Mouse (Mus musculus): ENCODE results near the gene Adcy1. TPM values are rescaled to one million over a fixed set of nuclear protein-coding genes. Genes with fewer than 3 reads are reported as not detected.

Adcy1 gene
- polyA plus RNA-seq (2012): not detected in 2 replicates

DNA sequence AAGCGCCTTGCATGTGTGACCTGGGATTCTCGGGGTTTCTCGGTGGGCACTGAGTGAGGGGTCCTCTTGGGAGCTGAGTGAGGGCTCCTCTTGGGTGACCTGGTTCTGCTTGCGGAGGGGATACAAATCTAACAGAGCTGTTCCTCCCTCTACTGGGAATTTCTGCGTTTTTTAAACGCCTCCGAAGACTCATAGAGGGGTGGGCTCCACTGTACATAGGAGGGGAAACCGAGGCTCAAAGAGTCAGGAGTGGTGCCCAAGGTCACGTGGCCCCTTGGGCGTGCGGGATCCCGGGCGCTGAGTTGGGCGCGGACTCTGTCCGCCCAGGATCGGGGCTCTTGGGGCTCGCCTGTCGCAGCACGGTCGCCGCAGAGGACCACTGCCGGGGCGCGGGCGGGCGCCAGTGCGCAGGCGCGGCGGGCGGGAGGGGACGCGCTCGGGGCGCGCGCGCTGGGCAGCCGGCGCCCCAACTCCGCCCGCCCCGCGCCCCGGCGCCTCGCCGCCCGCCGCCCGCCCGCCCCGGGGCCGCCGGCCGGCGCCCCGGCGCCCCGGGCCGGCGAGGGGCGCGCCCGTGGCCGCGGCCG is at the start of gene Adcy1:
Gene Adcy1 (plus strand): TSS at position 489 of the 584 bp plus-strand sequence.
- no peak for TF ChIP-seq GATA1 (IDR thresholded peaks at IDR 0.05; ENCODE audit: low read length)

DNA sequence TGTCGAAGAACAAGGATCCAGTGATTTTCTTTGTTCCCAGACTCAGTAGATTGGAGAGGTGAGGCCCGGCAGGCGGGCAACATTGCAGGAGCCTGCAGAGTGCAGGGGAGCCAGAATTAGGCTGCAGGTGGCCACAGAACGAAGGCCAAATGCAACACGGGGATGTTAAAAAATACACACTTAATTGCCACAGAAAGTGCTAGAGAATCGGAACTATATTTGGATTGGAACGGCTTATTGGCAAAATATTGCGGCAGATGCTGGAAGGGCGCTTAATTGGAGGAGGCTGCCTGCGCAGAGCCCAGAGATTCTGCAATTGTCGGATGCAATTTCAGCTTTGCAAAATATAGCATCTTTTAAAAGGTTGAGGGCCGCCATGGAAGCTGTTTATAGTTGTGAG is 46.4 kb upstream of the Adcy1 start:
- TF ChIP-seq GATA1 (IDR thresholded peaks at IDR 0.05; ENCODE audit: low read length): no peak

DNA sequence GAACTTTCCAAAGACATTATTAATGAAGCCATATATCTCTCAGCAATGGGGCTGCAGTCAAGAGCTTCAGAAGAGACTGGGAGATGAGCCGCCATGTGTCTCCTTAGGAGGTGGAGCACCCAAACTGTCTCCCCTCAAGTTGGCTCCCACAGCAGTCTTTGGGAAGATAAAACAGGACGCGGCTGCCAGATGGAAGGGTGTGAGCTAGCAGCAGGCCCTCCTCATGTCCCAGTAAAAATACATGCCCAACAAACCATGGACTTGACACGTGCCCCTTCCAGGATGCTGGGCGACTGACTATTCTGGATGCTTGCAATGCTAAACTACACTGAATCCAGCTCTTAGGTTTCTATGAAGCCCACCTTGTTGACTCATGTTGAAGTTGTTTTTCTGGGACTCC is 45.2 kb upstream of the Adcy1 start:
- TF ChIP-seq GATA1 (IDR thresholded peaks at IDR 0.05; ENCODE audit: low read length): no peak

DNA sequence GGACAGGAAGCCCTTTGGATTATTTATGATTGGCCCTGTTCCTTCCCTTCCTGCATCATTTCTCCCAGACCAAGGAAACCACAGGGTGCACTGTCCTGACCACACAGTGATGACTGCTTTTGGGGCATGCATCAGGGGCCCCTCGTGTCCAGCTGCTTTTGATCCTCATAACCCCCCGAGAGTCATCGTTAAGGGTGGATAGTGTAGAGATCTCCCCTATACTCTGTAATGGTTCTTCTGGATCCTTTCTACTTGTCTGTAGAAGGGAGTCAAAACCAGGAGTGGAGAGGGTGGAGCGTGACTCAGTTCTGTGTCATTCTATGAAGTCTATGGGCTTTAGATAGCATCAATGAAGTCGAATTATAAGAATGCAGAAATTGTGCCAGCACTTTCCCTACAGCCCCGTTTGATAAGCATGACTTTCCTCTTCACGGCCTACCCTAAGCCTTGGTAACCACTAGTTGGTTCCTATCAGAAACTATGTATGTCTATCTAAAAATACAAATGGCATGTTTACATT is 44.2 kb upstream of the Adcy1 start:
- TF ChIP-seq GATA1 (IDR thresholded peaks at IDR 0.05; ENCODE audit: low read length): no peak

DNA sequence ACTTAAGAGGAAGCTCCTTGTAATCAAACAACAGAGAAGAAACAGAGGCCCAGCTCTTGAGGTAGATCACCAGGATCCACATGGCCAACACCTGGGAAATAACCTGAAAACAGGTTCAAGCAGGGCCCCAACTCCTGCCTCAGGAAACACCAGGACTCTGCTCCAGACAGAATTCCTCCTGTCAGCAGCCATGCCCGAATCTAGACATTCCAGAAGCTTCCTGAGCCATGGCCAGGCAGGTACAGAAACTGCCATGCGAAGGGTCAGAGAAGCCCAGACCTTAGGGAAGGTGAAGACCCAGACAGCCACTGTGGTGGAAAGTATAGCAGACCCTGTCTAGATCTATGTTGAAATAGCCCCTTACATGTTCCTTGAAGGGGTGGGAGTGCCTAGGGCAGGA is 30.2 kb upstream of the Adcy1 start:
- no peak for TF ChIP-seq GATA1 (IDR thresholded peaks at IDR 0.05; ENCODE audit: low read length)

DNA sequence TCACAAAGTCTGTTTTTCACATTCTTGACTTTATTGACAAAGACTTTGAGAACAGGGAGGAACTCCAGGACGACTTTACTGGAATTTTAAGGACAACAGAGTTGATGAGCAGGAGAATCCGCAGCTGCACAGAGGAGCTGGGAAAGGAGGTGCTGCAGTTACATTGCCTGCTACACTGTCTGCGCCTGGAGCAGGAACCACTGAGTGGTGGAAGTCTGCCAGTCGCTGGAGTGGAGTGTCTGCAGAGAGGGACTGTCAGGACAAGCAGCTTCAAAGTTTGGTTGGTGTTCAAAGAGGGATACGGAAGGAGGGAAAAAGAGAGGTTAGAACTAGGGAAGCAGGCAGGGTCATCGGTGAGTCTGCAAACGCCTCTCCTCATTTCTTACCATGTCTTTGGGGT is 23.6 kb upstream of the Adcy1 start:
- TF ChIP-seq GATA1 (IDR thresholded peaks at IDR 0.05; ENCODE audit: low read length): no peak

DNA sequence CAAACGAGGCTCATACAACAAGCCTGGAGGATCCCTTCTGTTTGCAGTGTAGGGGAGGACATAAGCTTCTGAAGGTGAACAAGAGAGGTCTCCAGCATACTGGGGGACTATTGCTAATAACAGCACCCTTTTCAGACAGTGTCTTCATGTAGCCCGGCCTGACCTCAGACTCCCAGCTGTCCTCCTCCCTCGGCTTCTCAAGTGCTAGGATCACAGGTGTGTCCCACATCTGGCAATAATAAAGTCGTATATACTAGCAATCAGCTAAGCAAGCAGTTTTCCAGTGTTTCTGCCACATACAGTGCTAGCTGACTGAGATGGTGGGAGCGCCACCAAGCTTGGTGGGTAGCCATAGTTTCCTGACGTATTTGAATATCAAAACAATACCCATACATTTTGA is 22.5 kb upstream of the Adcy1 start:
- no peak for TF ChIP-seq GATA1 (IDR thresholded peaks at IDR 0.05; ENCODE audit: low read length)

DNA sequence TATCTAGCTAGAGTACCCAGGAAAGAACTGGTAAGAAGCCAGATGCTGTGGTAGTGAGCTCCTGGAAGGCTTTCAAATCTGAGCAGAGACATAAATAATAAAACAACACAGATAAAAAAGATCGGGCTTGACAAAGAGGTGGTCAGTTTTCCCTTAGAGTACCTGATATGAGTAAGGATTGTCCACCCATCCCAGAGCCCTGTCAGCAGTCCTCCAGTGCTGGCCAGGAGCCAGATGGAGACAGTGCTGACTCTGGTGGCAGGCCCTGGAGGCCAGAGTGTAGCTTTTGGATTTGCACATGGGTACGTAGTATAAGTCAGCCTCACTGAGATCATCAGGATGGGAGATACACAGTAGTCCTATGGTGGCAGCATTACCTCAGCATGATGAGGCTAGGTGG is 16.1 kb upstream of the Adcy1 start:
- no peak for TF ChIP-seq GATA1 (IDR thresholded peaks at IDR 0.05; ENCODE audit: low read length)

DNA sequence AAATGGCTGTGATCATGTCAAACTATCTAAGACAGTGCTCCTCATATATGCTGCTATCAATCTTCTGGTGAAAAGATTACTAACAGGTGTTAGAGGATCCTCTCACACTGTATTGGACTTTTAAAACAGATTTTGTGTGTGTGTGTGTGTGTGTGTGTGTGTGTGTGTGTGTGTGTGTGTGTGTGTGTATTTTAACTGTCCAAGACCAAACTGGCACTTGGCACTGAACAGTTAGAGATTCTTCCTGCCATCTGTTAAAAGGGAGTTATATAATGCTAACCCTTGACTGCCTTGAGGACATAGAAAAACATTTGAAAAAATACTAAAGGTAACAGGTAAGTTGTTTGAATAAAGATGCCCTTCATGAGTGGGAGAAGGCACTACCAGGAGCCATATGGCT is 15.7 kb upstream of the Adcy1 start:
- TF ChIP-seq GATA1 (IDR thresholded peaks at IDR 0.05; ENCODE audit: low read length): no peak

DNA sequence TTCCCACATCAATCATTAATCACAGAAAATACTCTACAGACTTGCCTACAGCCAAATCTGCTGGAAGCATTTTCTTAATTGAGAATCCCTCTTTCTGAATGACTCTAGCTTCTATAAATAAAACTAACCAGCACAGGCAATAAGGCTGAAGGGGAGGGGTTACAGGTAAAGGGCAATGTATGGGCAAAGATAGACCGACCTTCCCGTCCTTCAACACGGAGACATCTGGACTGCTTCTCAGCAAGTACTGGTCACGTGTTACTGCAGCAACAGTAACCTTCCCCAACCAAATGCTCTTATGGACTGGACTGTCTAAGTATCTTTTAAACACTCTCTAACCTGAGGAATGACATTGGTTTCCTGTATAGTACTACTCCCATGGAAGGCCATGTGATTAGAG is 9.6 kb upstream of the Adcy1 start:
- TF ChIP-seq GATA1 (IDR thresholded peaks at IDR 0.05; ENCODE audit: low read length): no peak

DNA sequence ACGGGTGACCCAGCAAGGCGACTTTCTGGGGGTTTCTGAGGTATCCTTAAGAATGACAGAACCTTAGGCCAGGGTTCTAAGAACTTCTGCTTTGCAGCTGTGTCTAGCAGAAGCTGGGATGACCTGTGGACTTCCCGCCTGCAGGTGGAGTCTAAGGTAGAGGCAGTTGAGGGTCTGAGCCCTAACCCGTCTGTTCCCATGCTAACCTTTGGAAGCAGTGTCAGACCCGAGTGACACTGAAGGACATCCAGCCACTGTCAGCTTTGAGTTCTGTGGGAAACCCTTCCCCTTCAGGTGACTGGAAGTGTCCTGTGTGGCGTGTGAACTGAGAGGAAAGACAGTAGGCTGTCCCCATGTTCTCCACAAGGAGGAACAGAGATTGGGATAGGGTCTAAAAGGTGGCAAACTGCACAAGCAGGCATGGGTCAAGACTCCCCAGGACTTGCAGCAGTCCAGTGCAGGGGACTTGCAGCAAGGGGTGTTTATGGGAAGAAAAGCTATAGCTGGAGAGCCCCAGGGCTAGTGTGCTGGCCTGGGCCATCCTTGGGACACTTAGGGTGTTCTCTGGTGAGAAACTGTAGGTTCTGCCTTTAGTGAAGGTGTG is 8.5 kb upstream of the Adcy1 start:
- no peak for TF ChIP-seq GATA1 (IDR thresholded peaks at IDR 0.05; ENCODE audit: low read length)

DNA sequence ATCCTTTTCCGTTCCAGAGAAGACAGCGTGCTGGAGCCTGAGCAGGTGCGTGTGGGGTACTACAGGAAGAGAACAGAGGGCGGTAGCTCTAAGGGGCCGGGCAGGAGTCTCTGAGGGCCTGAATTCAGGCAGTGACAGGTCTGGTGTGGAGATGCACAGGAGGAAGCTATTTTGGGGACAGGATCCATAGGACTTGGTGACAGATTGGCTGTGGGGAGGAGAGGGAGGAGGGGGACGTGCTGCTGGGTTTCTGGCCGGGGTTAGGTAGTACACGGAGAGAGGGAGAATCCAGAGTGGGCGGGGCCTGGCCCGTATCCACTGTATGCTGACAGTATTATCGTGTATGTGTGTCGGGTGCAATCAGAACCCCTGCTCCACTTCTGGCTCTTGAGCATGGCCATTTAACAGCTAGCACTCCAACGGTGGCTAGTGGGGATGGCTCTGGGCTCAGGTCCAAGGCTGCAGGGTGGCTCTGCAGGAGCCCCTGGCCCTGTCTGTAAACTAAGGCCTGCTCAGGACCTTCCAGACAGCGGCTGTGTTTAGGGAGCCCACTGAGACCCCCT is 7.8 kb upstream of the Adcy1 start:
- no peak for TF ChIP-seq GATA1 (IDR thresholded peaks at IDR 0.05; ENCODE audit: low read length)

DNA sequence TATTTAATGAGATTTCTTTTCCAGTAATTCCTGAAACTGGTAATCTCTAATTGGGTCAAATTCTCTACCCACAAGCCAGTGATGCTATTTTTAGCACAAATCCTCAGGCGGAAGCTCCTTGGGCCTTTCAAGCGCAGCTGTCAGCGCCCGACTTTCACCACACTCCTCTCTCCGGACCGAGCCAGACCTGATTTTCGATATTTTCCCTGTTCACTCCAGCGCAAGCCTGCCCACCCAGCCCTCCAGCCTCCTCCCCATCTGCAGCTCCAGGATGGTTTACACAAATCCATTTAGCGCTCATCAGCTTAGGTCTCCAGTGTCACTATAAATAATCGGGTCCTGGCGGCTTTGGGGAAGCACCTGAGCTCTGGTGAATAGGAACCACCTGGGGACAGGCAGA is 7.2 kb upstream of the Adcy1 start:
- TF ChIP-seq GATA1 (IDR thresholded peaks at IDR 0.05; ENCODE audit: low read length): no peak

DNA sequence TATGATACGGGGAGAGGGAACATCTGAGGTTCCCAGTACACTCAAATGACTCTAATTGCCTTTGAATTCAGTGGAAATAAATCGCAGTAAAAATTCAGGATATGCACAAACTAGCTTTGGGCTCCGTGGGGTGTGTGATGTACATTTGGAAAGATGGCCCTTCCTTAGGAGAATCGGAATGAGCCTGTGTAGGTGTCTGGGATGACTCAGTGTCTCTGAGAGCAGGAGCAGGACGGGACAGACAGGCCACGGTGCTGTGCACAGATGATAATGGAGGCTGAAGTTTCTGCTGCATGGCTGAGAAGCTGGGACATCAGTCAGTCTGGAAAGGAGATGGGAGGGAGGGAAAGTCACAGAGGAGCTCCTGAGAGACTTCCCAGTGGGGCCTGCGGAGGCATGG is 5.5 kb upstream of the Adcy1 start:
- TF ChIP-seq GATA1 (IDR thresholded peaks at IDR 0.05; ENCODE audit: low read length): no peak

DNA sequence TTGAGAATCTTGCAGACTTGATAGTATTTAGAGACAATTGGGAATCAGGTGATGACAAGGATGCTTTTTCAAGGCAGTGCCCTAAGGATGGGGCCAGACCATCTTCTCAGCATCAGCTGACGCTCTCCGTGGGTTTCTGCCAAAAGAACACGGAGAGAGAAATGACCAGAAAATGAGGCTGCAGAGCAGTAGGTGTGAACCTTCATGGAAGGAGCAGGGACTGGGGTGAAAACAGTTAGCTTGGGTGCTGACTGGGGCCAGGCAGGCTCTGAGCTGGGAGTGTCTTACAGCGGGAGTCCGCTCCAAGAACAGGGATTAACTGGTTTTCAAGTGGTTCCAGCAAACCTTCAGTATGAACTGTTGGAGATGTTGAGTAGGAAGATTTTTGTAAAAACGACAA is 1.3 kb upstream of the Adcy1 start:
- TF ChIP-seq GATA1 (IDR thresholded peaks at IDR 0.05; ENCODE audit: low read length): no peak

DNA sequence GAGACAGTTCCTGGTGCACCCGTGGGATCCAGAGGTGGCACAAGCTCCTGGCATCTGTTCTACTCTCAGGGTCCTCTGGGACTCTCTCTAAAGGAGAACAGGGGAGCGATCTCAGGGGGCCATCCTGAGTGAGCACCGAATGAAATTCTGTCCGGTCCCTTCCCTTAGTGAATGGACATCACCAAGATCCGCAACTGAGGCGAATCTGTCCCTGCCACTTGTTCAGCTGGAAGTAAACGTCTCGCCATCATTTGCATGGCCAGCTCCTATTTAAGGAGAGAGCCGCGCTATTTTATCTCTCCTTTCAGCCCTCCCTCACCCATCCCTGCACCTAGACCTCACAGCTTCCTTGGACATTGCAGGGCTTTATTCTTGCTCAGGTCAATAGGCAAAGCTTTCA is 723 bp upstream of the Adcy1 start:
- TF ChIP-seq GATA1 (IDR thresholded peaks at IDR 0.05; ENCODE audit: low read length): no peak

DNA sequence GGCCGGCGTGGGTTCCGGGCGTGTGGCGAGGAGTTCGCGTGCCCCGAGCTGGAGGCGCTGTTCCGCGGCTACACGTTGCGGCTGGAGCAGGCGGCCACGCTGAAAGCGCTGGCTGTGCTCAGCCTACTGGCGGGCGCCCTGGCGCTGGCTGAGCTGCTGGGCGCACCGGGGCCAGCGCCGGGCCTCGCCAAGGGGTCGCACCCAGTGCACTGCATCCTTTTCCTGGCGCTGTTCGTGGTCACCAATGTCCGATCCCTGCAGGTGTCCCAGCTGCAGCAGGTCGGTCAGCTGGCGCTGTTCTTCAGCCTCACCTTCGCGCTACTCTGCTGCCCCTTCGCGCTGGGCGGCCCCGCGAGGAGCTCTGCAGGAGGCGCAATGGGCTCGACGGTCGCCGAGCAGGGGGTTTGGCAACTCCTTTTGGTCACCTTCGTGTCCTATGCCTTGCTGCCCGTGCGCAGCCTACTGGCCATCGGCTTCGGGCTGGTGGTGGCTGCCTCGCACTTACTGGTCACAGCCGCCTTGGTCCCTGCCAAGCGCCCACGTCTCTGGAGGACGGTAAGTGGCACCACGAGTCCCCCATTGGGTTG is 485 bp downstream of the Adcy1 start:
- TF ChIP-seq GATA1 (IDR thresholded peaks at IDR 0.05; ENCODE audit: low read length): no peak

Measured in G1E-ER4 (cell line).